Mouse (Mus musculus) heart, embryonic 10.5 days (tissue): ENCODE measurements at regions not wholly inside any gene's neighbourhood (a gene's known extent, or its start where the extent isn't known, plus 50 kb on each side); places are given as distances from the start of the nearest gene placed in this dataset.

Source experiments
- DNase-seq: peaks from one replicate; pipeline ENCODE4 v3.0.0-alpha.2; 2017; ENCODE audit warnings: low spot score
- H3K27ac ChIP-seq: fragments of 300-500 bp; sonication (generic); 2 replicates; pipeline ENCODE4 v1.5.1; 2016; ENCODE audit warnings: mild to moderate bottlenecking
- H3K27me3 ChIP-seq: fragments of 300-500 bp; sonication (generic); 2 replicates; pipeline ENCODE4 v1.6.1; 2016; ENCODE audit warnings: mild to moderate bottlenecking; ENCODE audit not compliant: poor library complexity, insufficient read depth, severe bottlenecking
- H3K36me3 ChIP-seq: fragments of 300-500 bp; sonication (generic); 2 replicates; pipeline ENCODE4 v1.6.1; 2016; ENCODE audit warnings: mild to moderate bottlenecking, moderate library complexity
- H3K4me1 ChIP-seq: fragments of 300-500 bp; sonication (generic); 2 replicates; pipeline ENCODE4 v1.6.1; 2016; ENCODE audit warnings: mild to moderate bottlenecking
- H3K4me3 ChIP-seq: fragments of 300-500 bp; sonication (generic); 2 replicates; pipeline ENCODE4 v1.5.1; 2016; ENCODE audit warnings: mild to moderate bottlenecking, moderate library complexity
- H3K9me3 ChIP-seq: fragments of 300-500 bp; sonication (generic); 2 replicates; pipeline ENCODE4 v1.6.1; 2016; ENCODE audit warnings: mild to moderate bottlenecking, moderate library complexity
- WGBS: fragments of 180-500 bp; shearing (Covaris S2); methylation state at CpG from one replicate; pipeline ENCODE4 v1.1.7; 2016; 5-methylcytosine and 5-hydroxymethylcytosine counted together

- Histone ChIP-seq H3K27me3 (no peaks in the 10 kb centered on the region), H3K36me3 (no peaks in the 10 kb centered on the region), H3K4me1 (peaks cover 3% of the 10 kb centered on the region; the same call in 1 of the 2 replicates), H3K4me3 (no peak overlapping the region), H3K27ac (no peak overlapping the region), H3K9me3 (no peaks in the 10 kb centered on the region)
- no peak for DNase-seq
- 86% methylated on average over 1 of the region's 1 CpGs for WGBS
Observed at GRCm38 (mm10) chr15:67412394-67412793, 911.7 kb upstream of the Lrrc6 start.

- DNase-seq, result no peak
- Histone ChIP-seq H3K27ac (no peak overlapping the region), H3K36me3 (no peaks in the 10 kb centered on the region), H3K4me1 (peaks cover 3% of the 10 kb centered on the region; the same call in 1 of the 2 replicates), H3K9me3 (no peaks in the 10 kb centered on the region), H3K4me3 (no peak overlapping the region), H3K27me3 (no peaks in the 10 kb centered on the region)
- WGBS, result 80% methylated on average over 2 of the region's 2 CpGs
Observed at GRCm38 (mm10) chr15:67411657-67412056, 910.9 kb upstream of the Lrrc6 start.

- Histone ChIP-seq H3K4me3 (no peak overlapping the region), H3K27ac (no peak overlapping the region), H3K4me1 (peaks cover 3% of the 10 kb centered on the region; the same call in 1 of the 2 replicates), H3K36me3 (no peaks in the 10 kb centered on the region), H3K27me3 (no peaks in the 10 kb centered on the region), H3K9me3 (no peaks in the 10 kb centered on the region)
- 52% methylated on average over 1 of the region's 1 CpGs for WGBS
- no peak for DNase-seq
Observed at GRCm38 (mm10) chr15:67410012-67410411, 909.3 kb upstream of the Lrrc6 start.

GRCm38 (mm10) chr15:67408871-67409559 is 908.3 kb upstream of the Lrrc6 start:
- H3K27me3 ChIP-seq, result no peaks in the 10 kb centered on the region
- no peaks in the 10 kb centered on the region for H3K9me3 ChIP-seq
- 75% methylated on average over 9 of the region's 9 CpGs for WGBS
- H3K4me1 ChIP-seq, result peaks cover 3% of the 10 kb centered on the region; the same call in 1 of the 2 replicates
- H3K36me3 ChIP-seq, result no peaks in the 10 kb centered on the region
- H3K27ac ChIP-seq, result no peak overlapping the region
- H3K4me3 ChIP-seq, result no peak overlapping the region
- no peak for DNase-seq

- H3K27me3 ChIP-seq, result no peaks in the 10 kb centered on the region
- no peak overlapping the region for H3K4me3 ChIP-seq
- H3K27ac ChIP-seq, result no peak overlapping the region
- DNase-seq, result no peak
- H3K36me3 ChIP-seq, result no peaks in the 10 kb centered on the region
- H3K4me1 ChIP-seq, result peaks cover 3% of the 10 kb centered on the region; the same call in 1 of the 2 replicates
- WGBS, result 78% methylated on average over 2 of the region's 2 CpGs
- H3K9me3 ChIP-seq, result no peaks in the 10 kb centered on the region
Observed at GRCm38 (mm10) chr15:67407244-67407643, 906.5 kb upstream of the Lrrc6 start.

GRCm38 (mm10) chr15:67405523-67405922 is 904.8 kb upstream of the Lrrc6 start:
- no peak overlapping the region for H3K4me3 ChIP-seq
- H3K36me3 ChIP-seq, result no peaks in the 10 kb centered on the region
- 47% methylated on average over 2 of the region's 2 CpGs for WGBS
- no peak overlapping the region for H3K27ac ChIP-seq
- no peaks in the 10 kb centered on the region for H3K27me3 ChIP-seq
- H3K4me1 ChIP-seq, result peaks cover 3% of the 10 kb centered on the region; the same call in 1 of the 2 replicates
- no peak for DNase-seq
- H3K9me3 ChIP-seq, result no peaks in the 10 kb centered on the region

- no peaks in the 10 kb centered on the region for H3K36me3 ChIP-seq
- no peaks in the 10 kb centered on the region for H3K27me3 ChIP-seq
- peaks cover 3% of the 10 kb centered on the region; the same call in 1 of the 2 replicates for H3K4me1 ChIP-seq
- H3K9me3 ChIP-seq, result no peaks in the 10 kb centered on the region
- no peak overlapping the region for H3K4me3 ChIP-seq
- 58% methylated on average over 2 of the region's 2 CpGs for WGBS
- H3K27ac ChIP-seq, result no peak overlapping the region
- DNase-seq, result no peak
Observed at GRCm38 (mm10) chr15:67405011-67405410, 904.3 kb upstream of the Lrrc6 start.

- H3K4me1 ChIP-seq, result no peaks in the 10 kb centered on the region
- no peaks in the 10 kb centered on the region for H3K27me3 ChIP-seq
- DNase-seq, result no peak
Observed at GRCm38 (mm10) chr15:67402310-67402709, 901.6 kb upstream of the Lrrc6 start.

GRCm38 (mm10) chr15:67397269-67397668 is 896.6 kb upstream of the Lrrc6 start:
- no peaks in the 10 kb centered on the region for H3K36me3 ChIP-seq
- no peaks in the 10 kb centered on the region for H3K4me1 ChIP-seq
- no peaks in the 10 kb centered on the region for H3K27me3 ChIP-seq
- 72% methylated on average over 5 of the region's 5 CpGs for WGBS
- no peaks in the 10 kb centered on the region for H3K9me3 ChIP-seq
- no peak overlapping the region for H3K4me3 ChIP-seq
- DNase-seq, result no peak
- no peak overlapping the region for H3K27ac ChIP-seq

More at GRCm38 (mm10) chr15:67402310-67402709, 901.6 kb upstream of the Lrrc6 start:
- no peak overlapping the region for H3K27ac ChIP-seq
- no peak overlapping the region for H3K4me3 ChIP-seq
- H3K9me3 ChIP-seq, result no peaks in the 10 kb centered on the region
- no peaks in the 10 kb centered on the region for H3K36me3 ChIP-seq

- Histone ChIP-seq H3K27me3 (no peaks in the 10 kb centered on the region), H3K27ac (no peak overlapping the region), H3K4me1 (no peaks in the 10 kb centered on the region), H3K36me3 (no peaks in the 10 kb centered on the region), H3K4me3 (no peak overlapping the region), H3K9me3 (no peaks in the 10 kb centered on the region)
- no peak for DNase-seq
- 89% methylated on average over 1 of the region's 1 CpGs for WGBS
Observed at GRCm38 (mm10) chr15:67395114-67395513, 894.4 kb upstream of the Lrrc6 start.

- Histone ChIP-seq H3K36me3 (no peaks in the 10 kb centered on the region), H3K4me1 (no peaks in the 10 kb centered on the region), H3K4me3 (no peak overlapping the region), H3K27ac (no peak overlapping the region), H3K9me3 (no peaks in the 10 kb centered on the region), H3K27me3 (no peaks in the 10 kb centered on the region)
- no peak for DNase-seq
- 88% methylated on average over 5 of the region's 5 CpGs for WGBS
Observed at GRCm38 (mm10) chr15:67391918-67392317, 891.2 kb upstream of the Lrrc6 start.

- H3K4me3 ChIP-seq, result no peak overlapping the region
- no peaks in the 10 kb centered on the region for H3K36me3 ChIP-seq
- H3K4me1 ChIP-seq, result no peaks in the 10 kb centered on the region
- H3K27me3 ChIP-seq, result no peaks in the 10 kb centered on the region
- H3K27ac ChIP-seq, result no peak overlapping the region
- WGBS, result 70% methylated on average over 8 of the region's 8 CpGs
- H3K9me3 ChIP-seq, result no peaks in the 10 kb centered on the region
- no peak for DNase-seq
Observed at GRCm38 (mm10) chr15:67388514-67388913, 887.8 kb upstream of the Lrrc6 start.

- no peaks in the 10 kb centered on the region for H3K36me3 ChIP-seq
- H3K9me3 ChIP-seq, result no peaks in the 10 kb centered on the region
- no peaks in the 10 kb centered on the region for H3K27me3 ChIP-seq
- DNase-seq, result no peak
- no peak overlapping the region for H3K4me3 ChIP-seq
- no peak overlapping the region for H3K27ac ChIP-seq
- no peaks in the 10 kb centered on the region for H3K4me1 ChIP-seq
Observed at GRCm38 (mm10) chr15:67386896-67387295, 886.2 kb upstream of the Lrrc6 start.

- no peaks in the 10 kb centered on the region for H3K27me3 ChIP-seq
- no peaks in the 10 kb centered on the region for H3K9me3 ChIP-seq
- H3K4me1 ChIP-seq, result no peaks in the 10 kb centered on the region
- H3K27ac ChIP-seq, result no peak overlapping the region
- no peak overlapping the region for H3K4me3 ChIP-seq
- no peak for DNase-seq
- H3K36me3 ChIP-seq, result no peaks in the 10 kb centered on the region
- 85% methylated on average over 4 of the region's 4 CpGs for WGBS
Observed at GRCm38 (mm10) chr15:67373599-67373998, 872.9 kb upstream of the Lrrc6 start.
